Mouse (Mus musculus) C2C12 (cell line): ENCODE data around the gene Cd3e.
"Not testable (repeated sequence)": the region's sequence is repeated elsewhere in the genome, so short reads cannot be mapped to it uniquely, and the experiment has no call there.

Source experiments
- CTCF ChIP-seq: IDR thresholded peaks from one replicate; pipeline ENCODE4 v1.5.1; 2011; ENCODE audit not compliant: control insufficient read depth, insufficient read depth, insufficient read length
- FOSL1 ChIP-seq: IDR thresholded peaks from one replicate; pipeline ENCODE4 v1.8.0; 2011; ENCODE audit warnings: mild to moderate bottlenecking, low read length; ENCODE audit not compliant: poor library complexity, insufficient read depth, severe bottlenecking

DNA sequence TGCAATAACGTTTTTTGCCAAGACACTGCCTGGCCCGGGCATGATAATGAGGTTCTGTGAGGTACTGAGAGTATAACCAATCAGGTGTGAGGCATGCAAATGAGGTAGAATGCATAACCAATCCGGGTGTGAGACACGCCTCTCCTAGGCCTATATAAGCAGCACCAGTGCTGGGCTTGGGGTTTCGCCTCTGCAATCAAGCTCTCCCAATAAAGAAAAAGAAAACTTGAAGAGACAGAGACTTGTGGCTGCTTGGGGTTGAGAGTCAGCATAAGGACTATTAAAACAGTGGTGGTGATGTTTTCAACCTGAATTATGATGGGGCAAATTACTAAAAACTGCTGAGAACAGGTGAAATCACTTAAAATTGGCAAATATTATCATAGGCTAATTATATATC, 41.7 kb downstream of the Cd3e start:
- TF ChIP-seq CTCF, FOSL1: not testable (repeated sequence)
